Mouse (Mus musculus): ENCODE measurements around the gene Tiam2.
"Not testable (repeated sequence)": the region's sequence is repeated elsewhere in the genome, so short reads cannot be mapped to it uniquely, and the experiment has no call there.

Gene Tiam2

DNA sequence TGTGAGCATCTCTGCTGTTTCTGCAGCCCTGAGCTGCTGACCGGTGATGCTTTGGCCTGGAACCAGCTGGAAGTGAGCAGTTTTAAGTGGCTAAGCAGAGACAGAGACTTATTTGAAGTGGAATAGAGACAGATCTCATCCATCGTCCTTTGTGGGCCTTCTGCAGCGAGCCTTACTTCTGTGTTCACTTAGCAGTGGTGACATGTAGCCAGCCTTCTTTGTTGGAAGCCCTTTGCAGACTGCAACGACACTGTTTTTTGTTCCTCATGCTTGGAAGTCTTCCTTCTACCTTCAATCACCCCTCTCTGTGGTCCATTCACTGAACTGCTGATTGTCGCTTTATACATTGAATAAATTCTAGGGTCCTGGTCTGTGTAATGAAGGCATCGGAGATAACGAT, 18.5 kb downstream of the Tiam2 start:
- no peak for DNase-seq (ENCODE audit: low spot score)

DNA sequence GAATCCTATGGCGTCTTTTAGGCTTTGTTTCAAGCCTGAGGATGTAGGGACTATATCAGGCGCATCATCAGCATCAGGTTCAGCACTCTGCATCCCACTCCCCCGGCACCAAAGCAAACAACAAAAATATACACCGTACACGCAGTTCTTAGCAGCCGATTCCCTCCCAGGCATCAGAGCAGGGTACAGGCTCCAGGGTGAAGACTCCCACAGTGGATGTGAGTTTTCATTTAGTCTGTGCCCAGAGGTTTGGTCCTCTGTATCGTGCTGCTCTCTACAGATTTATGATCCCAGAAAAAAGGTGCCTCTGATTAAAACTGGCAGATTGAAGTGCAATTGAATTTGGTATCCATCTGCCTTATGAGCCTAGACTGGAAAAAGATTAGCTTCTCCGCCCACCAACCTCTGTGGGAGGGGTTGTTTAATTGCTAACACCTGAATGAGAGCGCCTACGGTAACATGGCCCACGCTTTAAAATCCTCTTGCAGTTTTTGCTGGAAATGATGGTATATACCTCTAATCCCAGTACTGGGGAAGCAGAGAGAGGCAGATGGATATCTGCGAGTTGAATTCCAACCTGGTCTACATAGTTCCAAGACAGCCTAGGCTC, 19.0 kb downstream of the Tiam2 start:
- DNase-seq (ENCODE audit: low spot score) = no peak

DNA sequence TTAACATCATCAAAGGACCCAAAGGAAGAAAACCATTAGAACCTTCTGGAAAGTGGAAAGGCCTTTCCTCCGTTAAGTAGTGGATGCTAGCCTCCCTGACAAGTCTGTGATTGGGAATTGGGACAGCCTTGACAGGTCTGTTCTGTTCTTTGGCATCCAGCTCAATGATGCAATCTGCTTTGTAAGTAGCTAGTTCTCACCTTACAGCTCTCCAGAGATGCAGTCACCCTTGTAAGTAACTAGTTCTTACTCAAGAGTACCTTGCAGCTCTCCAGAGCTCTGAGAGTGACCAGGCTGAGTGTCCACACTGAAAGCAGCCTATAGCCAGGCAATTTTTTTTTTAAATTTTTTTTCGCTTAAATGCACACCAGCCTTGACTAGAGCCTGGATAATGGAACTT, 21.4 kb downstream of the Tiam2 start:
- DNase-seq (ENCODE audit: low spot score) = no peak

DNA sequence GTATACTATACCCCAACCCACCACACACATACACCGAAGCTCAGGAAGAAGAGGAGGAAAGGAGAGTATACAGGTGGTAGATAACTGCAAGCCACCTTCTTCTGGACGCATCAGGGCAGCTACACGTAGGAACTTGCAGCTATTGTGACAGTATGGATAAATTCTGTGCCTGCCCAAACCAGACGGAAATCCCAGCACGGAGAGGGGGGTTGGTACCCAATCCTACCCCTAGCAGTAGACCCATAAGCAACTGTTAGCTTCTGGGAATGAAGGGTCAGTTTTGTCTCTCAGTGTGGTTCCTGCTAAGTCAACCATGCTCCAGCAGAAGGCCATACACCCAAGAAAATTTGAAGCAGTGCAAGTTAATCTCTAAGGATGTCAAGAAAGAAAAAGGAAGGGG, 23.0 kb downstream of the Tiam2 start:
- no peak for DNase-seq (ENCODE audit: low spot score)

DNA sequence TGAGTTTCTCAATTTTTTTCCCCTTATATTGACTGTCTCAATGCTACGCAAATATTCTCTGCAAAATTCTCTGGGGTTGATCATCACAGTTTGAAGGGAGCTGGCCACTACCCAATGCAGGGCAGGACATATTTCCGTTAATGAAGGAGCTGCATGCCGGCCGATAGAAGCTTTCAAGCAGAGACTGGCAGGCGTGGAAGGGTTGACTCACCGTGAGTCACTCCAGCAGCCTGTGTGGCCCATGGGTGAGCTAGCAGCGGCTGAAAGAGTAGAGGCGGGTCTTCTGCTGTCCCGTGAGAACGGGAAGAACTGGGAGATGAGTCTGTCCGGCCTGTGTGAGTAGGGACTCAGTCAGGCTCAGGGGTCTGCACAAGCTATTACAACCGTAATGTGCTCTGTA, 23.6 kb downstream of the Tiam2 start:
- DNase-seq (ENCODE audit: low spot score) = no peak

DNA sequence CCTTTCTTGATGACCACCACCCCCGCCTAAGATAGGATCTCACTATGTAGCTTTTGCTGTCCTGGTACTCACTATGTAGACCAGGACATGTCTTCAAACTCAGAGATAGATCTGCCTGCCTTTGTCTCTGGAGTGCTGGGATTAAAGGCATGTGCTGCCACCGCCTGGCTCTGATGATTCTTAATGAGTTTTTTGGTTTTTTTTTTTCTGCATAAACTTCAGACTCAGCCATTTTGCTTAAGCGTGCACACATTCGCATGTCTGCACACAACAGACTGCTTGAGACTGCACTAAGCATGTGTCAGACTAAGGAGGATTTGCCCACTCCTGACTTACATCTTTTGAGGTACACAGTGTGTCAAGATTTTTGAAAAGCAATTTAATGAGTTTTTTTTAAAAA, 24.0 kb downstream of the Tiam2 start:
- no peak for DNase-seq (ENCODE audit: low spot score)

DNA sequence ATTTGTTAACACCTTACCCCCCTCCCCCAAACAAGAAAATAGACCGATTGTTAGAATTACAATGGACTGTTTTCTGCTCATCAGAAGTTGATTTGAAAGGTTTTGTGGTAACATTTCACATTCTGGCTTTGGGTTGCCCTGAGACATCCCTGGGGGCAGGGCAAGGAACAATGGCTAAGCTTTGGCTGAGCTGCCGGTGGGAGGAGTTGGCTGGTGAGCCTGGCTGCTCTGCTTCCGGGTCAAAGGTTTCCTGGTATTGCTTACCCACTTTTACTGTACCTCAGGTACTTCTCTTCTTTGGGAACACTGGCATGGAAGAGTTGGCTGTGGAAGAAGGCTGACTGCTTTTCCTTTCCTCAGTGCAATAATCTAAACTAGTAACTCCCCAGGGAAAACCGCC, 25.3 kb downstream of the Tiam2 start:
- DNase-seq (ENCODE audit: low spot score) = no peak

DNA sequence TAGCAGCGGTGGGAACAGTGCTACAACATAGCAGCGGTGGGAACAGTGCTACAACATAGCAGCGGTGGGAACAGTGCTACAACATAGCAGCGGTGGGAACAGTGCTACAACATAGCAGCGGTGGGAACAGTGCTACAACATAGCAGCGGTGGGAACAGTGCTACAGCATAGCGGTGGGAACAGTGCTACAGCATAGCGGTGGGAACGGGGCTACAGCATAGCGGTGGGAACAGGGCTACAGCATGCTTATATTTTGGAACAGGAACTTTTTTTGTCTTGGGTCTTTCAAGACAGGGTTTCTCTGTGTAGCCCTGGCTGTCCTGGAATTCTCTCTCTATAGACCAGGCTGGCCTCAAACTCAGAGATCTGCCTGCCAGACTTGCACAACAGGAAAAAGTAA, 26.8 kb downstream of the Tiam2 start:
- DNase-seq (ENCODE audit: low spot score) = not testable (repeated sequence)

DNA sequence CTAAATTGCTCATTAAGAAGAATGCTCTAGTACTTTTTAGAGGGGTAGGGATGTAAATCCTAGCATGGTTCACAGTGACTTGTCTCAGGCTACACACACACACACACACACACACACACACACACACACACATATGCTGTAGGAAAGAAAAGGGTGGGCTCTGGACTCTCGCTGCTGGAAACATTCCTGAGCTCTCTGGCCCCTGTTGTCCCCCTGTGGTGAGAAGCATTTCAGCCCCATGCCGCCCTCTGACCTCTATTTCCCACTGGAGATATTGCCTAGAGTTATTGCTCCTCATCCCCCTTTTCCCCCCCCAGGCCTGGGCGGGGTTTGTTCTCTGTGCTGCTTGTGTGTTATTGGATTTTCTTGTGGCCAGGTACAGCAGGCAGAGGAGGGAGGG, 28.5 kb downstream of the Tiam2 start:
- peak; percentile 53 for DNase-seq (ENCODE audit: low spot score)

DNA sequence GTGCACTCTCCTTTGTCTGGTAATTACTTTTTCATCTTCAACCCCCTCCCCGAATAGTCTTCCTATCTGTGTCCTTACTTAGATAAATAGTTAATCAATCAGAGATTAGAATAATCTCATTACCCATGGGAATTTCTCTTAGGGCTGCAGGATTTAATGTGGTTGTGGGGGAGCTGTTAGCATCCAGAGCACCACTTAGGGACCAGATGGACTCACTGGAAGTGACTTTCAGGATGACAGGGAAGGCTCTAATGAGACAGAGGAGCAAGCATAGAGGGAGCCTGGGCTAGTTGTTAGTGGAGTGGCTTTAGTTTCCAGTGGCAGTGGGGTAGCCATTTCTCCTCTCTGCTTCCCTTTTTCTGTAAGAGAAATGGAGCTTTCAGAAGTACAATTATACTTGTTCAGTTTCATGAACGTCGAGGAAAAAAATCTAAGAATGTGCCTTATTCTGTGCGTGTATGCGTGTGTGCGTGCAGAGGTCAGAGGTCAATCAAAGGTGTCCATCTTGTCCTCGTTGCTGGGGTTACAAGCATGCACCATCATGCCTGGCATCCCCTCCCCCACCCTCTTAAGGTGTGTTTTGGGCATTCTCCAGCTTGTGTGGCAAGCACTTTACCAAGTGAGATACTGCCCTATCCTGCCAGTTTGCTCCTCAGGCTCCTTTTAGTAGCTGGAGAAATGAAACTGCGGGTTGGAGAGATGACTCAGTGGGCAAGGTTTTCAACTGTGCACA, 30.4 kb downstream of the Tiam2 start:
- no peak for DNase-seq (ENCODE audit: low spot score)

DNA sequence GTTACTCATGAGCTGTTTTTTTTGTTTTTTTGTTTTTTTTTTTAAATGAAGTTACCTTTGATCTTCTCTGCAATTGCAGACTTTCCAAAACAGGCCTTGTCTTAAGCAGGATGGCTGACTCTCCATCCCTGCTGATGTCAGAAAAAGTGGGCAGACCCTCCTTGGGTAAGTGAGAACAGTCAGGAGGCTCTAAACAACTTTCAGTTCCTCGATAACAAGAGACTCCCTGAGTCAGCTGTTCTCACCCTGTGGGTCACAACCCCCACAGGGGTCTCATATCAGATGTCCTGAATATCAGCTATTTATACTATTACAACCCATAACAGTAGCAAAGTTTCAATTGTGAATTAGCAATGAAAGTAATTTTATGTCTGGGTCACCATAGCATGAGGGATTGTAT, 33.9 kb downstream of the Tiam2 start:
- DNase-seq (ENCODE audit: low spot score) = no peak

DNA sequence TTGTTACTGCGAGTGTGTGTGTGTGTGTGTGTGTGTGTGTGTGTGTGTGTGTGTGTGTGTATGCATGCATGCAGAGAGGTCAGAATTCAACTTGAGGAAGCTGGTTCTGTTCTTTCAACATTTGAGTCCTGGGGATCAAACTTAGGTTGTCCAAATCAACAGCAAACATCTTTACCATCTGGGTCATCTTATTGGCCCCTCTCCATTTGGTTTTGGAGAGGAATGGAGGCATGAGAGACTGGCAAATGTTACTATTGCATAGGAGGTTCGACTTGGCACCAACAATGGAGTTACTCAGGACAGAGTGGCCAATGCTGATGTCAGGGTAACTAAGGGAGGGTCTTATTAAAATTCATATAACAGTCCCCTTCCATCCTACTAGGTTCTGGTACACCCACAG, 35.4 kb downstream of the Tiam2 start:
- DNase-seq (ENCODE audit: low spot score) = no peak

DNA sequence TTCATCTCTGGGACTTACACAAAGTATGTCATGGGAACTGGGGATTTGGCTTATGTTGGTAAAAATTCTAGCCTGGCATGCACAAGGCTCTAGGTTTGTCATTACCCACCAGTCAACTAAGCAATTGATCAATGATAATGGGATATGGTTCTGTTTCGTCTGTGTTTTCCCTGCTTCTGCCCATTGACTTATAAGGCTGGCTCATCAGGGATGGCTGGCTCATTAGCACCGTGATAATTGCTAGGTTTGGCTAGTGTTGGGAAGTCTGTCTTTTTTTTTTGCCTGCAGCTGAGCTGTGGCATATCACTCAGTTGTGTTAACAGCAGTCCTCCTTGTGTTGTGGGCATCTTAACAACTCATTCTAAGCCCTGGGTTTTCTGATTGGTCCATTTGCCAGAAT, 36.8 kb downstream of the Tiam2 start:
- no peak for DNase-seq (ENCODE audit: low spot score)

DNA sequence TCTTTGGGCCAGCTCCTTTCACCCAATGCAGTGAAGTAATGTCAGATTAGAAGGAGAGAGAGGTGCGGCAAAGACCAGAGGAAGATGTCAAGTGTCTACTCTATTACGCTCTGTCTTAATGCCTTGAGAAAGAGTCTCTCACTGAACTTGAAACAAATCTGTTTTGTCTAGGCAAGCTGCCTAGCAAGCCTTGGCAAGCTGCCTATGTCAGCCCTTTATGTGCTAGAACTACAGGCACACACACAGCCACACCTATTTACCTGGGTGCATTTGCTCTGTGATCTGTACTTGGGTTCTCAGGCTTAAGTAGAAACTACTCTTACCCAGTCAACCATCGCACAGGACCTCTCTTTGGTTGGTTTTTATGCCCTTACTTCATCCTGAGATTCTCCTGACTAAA, 40.4 kb downstream of the Tiam2 start:
- no peak for DNase-seq (ENCODE audit: low spot score)

DNA sequence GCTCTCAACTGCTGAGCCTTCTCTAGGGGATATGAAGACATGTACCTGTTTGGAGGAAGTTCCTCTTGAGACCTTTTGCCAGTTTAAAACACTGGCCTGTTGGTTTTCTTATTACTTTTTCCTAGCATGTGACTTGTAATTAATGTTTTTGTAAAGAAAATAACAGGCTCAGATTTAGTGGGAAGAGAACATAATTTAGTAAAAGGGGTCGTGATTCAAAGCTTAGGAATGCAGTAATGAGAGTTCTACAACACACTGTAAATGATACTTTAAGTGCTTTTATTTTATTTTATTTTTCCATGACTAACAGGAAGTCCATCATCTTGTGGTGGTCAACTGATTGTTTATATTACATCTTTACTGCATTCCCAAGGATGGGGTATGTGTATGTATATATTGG, 42.0 kb downstream of the Tiam2 start:
- no peak for DNase-seq (ENCODE audit: low spot score)

DNA sequence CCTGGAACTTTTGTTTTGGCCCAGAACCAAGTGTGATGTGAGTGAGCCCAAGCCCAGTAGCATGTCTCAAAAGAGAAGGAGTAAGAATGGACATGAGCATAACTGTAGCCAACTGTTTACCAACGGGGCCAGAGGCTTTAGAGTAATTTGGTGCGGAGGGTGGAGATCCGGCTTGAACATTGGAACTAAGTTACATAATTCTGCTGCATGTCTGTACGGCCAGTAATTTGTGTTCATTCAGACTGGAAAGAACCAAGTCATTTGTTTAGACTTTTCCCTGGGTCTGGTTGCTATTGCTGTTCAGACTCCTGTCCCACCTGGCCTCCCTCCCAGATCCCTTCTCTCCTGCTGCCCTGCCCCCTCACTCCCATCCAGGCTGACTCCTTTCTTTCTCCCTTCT, 43.3 kb downstream of the Tiam2 start:
- no peak for DNase-seq (ENCODE audit: low spot score)

DNA sequence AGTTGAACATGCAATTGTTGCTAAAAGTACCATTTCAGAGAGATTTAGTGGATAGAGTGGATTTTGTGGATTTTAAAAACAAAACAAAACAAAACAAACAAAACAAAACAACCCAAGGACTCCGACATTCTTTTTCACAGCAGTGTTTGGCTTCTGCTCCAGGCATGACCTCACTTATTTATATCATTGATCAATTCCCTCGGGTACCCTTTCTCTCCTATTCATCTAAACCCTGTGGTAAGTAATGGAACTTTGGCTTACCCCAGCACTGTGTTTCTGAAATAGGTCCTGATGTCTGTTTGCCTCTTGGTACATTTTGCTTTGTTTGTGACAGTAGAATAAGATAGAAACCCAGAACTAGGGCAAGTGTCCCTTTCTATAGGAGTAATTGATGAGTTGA, 52.2 kb downstream of the Tiam2 start:
- DNase-seq (ENCODE audit: low spot score) = no peak

DNA sequence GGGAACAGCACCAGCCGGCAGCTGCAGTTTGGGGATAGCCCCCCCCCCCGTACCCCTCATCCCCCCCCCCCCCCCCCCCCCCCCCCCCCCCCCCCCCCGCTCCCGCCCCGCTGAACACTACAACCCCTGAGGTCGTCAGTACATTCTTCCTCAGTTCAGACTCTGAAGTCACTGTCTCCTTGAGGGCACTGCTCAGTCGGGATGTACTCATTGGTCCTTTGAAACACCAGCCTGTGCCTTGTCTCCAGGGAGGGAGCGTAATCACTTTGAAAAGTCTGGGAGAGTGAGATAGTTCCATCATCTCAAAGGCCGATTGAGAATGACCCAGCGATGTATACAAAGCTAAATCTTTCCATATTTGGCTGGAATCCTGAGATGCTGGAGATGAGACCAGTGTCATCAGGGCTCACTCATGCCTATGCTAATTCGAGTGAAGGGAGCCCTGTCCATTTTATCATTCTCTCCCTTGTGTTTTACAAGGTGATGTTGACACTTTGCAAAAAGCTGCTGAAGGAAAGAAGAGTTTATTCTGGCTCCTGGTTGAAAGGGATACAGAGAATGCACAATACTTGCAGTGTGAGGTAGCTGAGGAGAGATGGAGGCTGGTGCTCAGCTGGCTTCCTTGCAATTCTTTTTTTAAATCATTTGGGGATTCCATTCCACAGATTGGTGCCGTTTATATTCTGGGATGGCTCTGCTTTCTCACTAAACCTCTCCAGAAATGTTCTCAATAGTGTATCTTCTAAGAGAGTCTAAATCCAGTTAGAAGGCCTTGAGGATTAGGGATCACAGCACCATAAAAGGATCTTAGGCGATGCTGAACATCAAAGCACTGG, 53.6 kb downstream of the Tiam2 start:
- peak; percentile 24 for DNase-seq (ENCODE audit: low spot score)

DNA sequence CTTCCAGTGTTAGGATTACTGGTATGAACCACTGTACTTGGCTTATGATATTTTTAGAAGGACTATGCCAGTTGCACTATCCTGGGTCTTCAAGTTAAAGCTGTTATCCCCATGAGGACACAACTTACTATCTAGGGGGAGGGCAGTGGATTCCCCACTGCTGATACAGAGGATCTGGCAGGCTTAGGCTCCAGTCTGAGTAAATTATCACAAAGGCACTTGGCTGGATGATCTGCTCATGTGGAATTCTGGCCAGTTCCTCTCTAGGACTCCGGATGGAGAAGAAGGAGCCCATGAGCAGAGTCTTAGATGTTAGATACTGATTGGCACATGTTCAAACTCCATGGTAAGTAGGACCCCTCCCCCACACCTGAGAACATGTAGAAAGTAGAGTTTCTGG, 59.0 kb downstream of the Tiam2 start:
- DNase-seq (ENCODE audit: low spot score) = no peak

DNA sequence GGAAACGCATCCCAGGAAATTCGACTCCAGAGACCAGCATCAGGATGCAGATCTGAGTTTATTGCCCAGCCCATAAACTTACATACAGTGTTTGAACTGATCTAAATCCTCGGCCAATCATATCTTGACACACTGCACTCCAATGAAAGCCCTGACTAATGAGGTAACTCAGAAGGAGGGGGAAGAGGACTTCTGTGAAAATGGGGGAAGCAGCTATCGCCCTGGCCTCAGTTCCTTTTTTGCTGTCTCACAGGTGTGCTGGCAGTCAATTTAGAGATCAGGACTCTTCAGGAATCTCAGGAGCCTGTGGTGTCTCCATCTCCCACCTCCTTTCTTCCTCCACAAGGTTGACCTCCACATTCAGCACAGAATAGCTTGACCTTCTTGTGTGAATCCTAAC, 61.4 kb downstream of the Tiam2 start:
- DNase-seq (ENCODE audit: low spot score) = no peak

DNA sequence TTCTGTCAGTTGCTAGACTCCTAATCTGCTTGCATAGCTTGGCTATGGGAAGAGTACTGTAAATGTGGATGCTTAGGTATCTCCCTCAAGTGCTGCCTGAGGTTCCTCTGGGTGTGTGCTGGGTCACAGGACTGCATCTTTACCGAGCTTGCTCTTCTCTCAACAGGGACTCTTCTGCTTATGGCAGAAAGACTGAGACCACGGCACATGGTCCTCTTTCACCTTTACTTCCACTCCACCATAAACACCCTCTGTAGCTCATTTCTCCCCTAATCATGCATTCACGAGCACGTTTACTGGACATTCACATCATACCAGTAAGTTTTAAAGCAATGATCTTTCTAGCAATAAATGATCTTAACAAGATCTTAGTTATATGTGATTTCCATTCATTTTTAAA, 63.4 kb downstream of the Tiam2 start:
- no peak for DNase-seq (ENCODE audit: low spot score)

DNA sequence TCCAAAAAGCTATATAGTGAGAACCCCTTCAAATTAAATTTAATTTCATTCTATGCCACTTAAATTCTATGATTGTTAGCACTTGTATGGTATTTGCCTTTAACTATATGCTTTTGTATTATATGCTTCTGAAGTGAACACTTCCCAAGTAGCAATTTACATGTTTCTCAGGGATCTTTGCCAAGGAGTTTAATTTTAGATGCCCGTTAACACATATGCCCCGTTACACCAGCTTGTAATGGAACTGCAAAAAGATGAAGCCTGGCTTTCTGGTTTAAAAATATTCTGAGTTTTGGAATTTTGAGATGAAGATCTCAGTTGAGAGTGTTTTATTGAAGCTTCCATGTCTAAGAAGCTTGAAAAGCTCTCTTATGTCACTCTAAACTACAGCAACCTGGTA, 67.6 kb downstream of the Tiam2 start:
- DNase-seq (ENCODE audit: low spot score) = no peak

DNA sequence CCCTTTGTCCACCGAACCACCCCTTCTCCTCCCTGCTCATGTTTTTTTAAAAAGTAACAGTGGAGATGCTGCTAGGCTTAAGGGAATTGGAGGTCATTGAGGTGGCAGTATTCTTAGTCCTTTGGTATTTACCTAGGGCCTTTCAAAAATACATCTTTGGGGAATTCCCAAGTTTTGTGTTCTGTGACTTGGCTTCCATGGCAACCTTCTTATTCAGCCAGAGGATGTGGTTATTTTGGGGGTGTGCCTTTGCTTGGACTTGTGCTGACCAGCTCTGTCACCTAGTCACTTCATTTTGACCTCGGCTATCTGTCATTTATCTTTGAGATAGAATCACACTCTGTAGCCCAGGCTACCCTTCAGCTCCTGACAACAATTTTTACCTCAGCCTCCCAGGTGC, 68.6 kb downstream of the Tiam2 start:
- no peak for DNase-seq (ENCODE audit: low spot score)
